Mouse (Mus musculus) heart, adult 9 months (tissue): ENCODE measurements around the gene Olfr676.
"Not testable (repeated sequence)": the region's sequence is repeated elsewhere in the genome, so short reads cannot be mapped to it uniquely, and the experiment has no call there.

ENCODE experiments used
- DNase-seq, 2 experiments: peaks; one replicate each; pipeline ENCODE4 v3.0.0; 2022; ENCODE audit warnings: low spot score in 2 of 2

Gene Olfr676

DNA sequence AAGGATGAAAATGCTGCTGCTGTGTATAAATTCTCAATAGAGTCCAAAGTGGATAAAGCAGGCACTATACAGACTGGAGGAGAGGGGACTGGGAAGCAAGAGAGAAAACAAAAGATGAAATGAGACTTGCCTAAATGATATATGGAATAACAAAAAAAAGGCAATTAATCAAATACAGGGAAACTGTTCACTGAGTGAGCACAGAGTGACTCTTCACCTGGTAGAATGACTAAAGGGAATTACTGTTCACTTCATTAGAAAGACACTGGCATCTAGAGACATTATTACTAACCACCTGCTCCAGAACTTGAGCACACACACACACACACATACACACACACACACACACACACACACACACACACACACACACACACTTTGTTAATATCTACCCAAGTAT, at the start of gene Olfr676:
Olfr676 (plus strand) TSS at position 301 of the 400 bp plus-strand sequence.
- DNase-seq, result no peak

DNA sequence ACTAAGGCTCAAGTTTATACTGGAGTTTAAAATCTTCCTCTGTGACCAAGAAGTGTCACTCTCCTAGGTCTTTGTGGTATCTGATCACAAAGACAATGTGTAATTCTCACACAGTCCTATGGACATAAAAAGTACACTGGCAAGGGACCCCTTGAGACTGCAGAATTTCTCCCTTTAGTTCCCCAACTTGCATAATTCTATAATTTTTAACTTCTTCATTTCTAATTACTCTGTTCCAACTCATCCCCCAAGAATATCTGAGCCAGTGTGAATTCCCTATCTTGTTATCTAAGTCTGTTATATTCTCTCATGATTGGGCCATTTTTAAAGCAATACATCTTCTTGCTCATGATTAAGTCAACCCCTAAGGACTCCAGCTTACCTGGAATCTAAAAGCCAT, 30.6 kb upstream of the Olfr676 start, which contains the start of gene Olfr672:
Olfr672 (minus strand) TSS at position 101 of the 400 bp plus-strand sequence.
- DNase-seq, result no peak

DNA sequence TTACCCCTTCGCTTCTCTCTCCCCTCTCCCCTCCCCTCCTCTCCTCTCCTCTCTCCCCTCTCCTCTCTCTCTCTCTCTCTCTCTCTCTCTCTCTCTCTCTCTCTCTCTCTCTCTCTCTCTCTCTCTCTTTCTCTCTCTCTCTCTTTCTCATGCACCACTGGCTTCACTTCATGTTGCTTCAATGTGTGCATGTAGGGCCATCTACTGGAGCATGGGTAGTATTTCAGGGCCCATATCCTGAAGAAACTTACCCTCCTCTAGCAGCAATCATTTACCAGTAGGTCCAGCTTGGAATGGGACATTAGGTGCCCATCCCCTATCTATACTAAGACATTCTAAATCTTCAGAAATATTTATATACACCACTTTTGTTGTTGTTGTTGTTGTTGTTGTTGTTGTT, 10.0 kb upstream of the Olfr676 start:
- no peak for DNase-seq

DNA sequence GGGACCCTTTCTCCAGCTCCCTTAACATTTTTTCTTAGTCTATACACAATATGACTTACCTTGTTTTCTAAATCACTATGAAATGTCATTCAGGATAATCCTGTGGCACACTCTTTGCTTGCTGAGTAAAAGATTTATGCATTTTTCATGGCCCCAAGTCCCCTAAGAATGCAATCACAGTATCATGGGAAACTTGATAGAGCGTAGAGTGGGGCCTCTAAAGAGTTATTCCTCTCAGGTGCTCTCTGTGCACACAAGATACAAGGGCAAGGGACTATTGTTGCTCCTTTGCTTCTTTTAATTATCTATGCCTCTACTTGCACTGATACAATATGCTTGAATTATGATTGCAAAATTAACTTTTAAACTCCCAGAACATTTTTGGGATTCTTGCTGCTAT, 4.1 kb upstream of the Olfr676 start, which contains the start of gene Olfr675:
Olfr675 (minus strand) TSS at position 101 of the 400 bp plus-strand sequence.
- DNase-seq, result no peak

DNA sequence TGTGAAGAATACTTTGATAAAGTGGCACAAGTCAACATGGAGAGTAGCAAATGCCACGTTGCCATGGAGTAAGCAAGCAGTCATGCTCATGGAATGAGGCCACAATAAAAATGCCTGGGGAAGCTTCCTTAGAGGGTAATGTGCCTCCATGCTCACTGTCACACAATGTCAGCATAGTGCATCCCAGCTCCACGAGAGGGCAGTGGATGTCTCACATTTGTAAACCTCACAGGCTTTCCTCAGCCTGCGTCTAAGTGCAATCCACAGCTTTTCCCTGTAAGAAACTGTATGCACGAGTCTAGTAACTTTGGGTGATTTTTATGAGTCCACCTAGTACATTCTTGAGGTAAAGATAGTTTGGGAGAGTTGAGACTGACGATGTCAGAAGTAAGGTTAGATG, 1.3 kb downstream of the Olfr676 start:
- not testable (repeated sequence) for DNase-seq

DNA sequence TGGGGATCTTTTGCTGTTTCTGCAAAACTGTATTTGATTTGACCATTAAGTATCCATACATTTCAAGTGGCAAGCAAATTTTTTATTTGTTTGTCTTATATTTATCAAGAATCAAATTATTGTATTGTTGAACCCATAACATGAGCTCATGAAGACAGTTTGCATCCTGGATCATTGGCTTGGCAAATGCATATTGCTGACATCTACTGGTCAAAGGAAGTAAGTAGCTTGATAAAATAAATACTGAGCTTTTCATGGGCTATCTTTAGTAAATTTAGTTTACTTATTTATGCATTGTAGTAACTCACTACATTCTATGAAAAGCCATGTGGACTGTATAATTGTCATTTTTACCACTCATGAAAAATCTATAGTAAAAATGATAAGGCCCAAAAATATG, 26.5 kb downstream of the Olfr676 start:
- DNase-seq, result no peak

DNA sequence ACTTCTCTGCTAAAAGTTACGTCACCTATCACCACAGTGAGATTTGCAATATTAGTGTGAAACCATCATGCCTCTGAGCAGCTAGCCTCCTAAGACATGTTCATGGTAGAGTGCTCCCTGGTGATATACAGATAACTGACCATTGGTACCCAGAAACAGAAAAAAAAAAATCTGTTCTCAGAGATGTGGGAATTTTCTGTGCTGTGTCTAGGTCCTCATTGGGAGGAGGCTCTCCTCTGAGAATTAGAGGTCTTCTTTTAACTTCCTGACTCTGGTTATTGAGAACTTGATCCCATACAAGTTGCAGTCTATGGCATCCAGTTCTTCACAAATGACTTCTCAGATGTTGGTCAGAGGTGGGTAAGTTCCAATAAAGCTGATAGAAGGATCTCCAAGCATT, 31.7 kb downstream of the Olfr676 start, which contains the start of gene Olfr678:
Olfr678 (plus strand) TSS at position 301 of the 400 bp plus-strand sequence.
- no peak for DNase-seq

DNA sequence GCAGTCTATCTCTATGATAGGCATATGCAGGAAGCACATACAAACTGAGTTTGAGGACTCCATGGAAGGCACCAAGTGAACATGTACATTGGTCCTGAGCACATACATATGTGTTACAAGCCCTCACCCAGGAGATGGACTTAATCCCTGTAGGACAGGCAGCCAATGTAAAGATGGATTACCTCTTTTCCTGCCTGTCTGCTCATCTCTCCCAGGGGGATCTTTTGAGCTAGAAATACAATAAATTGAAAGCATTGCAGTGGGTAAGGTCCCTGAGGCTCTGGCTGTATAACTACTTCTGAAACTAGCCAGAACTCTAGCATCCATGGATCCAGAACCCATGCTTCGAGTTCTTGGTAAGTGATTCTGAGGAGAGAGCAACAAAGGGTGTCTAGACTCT, 48.4 kb downstream of the Olfr676 start, which contains the start of gene Olfr679:
Olfr679 (plus strand) TSS at position 301 of the 400 bp plus-strand sequence.
- DNase-seq, result no peak
